Mouse (Mus musculus) ES-E14 (cell line): Measurements from ENCODE around the gene Esyt2.

Experiments
- CHD2 ChIP-seq: IDR thresholded peaks from 2 replicates; pipeline ENCODE4 v1.6.1; 2014; ENCODE audit warnings: mild to moderate bottlenecking, low read depth, low read length, inconsistent platforms
- MAFK ChIP-seq: IDR thresholded peaks from 2 replicates; pipeline ENCODE4 v1.6.1; 2014; ENCODE audit warnings: mild to moderate bottlenecking, low read depth, low read length, inconsistent platforms; ENCODE audit not compliant: insufficient read depth
- ZNF384 ChIP-seq: IDR thresholded peaks from 2 replicates; pipeline ENCODE4 v1.6.1; 2012; ENCODE audit warnings: low read depth, low read length, inconsistent platforms

- TF ChIP-seq ZNF384 (no peak), MAFK (no peak), CHD2 (no peak)
These were observed 157.6 kb downstream of the Esyt2 start for GRCm38 (mm10) chr12:116438591-116438990.
